ENCODE assay signal across 14 mouse cellular contexts in genomic region chrX:47820566-47820965, GRCm38 (mm10).
A peak's percentile ranks its signal among the peaks of the same experiment; 100 is the strongest.
DNase-seq lines count a peak whose midpoint lies in the region; ATAC-seq and TF ChIP-seq lines count a peak whose summit lies in the region.
"Had no signal": no experiment of that assay in that cellular context is flagged by ENCODE, and none has a peak within 500 bp of the region (broad histone marks: within the 10 kb centered on the region; RNA-seq: fewer than 3 reads in every experiment).

No protein-coding gene starts in this region.

- no peaks in the 10 kb centered on the region for H3K27me3 ChIP-seq in hindbrain, postnatal 0 days (ENCODE audit: insufficient read depth, low read length)
- no peaks in the 10 kb centered on the region for H3K27me3 ChIP-seq in hindbrain, embryonic 10.5 days (ENCODE audit: insufficient read depth, poor library complexity, severe bottlenecking)
- no peaks in the 10 kb centered on the region for H3K27me3 ChIP-seq in midbrain, embryonic 14.5 days (ENCODE audit: control insufficient read depth, insufficient read depth, low read length)
- H3K27me3 ChIP-seq in midbrain, embryonic 16.5 days (ENCODE audit: control insufficient read depth, insufficient read depth, low read depth, low read length), result no peaks in the 10 kb centered on the region
- H3K27me3 ChIP-seq: embryonic facial prominence, embryonic 12.5 days; neural tube, embryonic 13.5 days; stomach, embryonic 15.5 days had no signal

- H3K4me3 ChIP-seq in hindbrain, postnatal 0 days (ENCODE audit: low read length), result no peak overlapping the region
- no peak overlapping the region for H3K4me3 ChIP-seq in hindbrain, embryonic 10.5 days
- H3K4me3 ChIP-seq in midbrain, embryonic 14.5 days (replicated peaks; ENCODE audit: low read depth, low read length), result no peak overlapping the region
- no peak overlapping the region for H3K4me3 ChIP-seq in midbrain, embryonic 16.5 days (ENCODE audit: low read depth, low read length)
- H3K4me3 ChIP-seq: embryonic facial prominence, embryonic 12.5 days; neural tube, embryonic 13.5 days; stomach, embryonic 15.5 days had no signal

- peak; percentile 42 for DNase-seq in hindbrain, postnatal 0 days (ENCODE audit: low spot score)
- no peak for DNase-seq in hindbrain, embryonic 10.5 days (ENCODE audit: low spot score)
- DNase-seq in midbrain, embryonic 14.5 days, result peak; percentile 67
- DNase-seq in ZHBTc4 (ENCODE audit: low read depth, low spot score), result peak; percentile 1
- no peak for DNase-seq in neural tube, embryonic 10.5 days (ENCODE audit: extremely low spot score, low spot score)
- DNase-seq: layer of hippocampus, adult 9-11 months; right cerebral cortex, postnatal 14 days had no signal

- WGBS in hindbrain, postnatal 0 days, result 60% methylated on average over 2 of the region's 2 CpGs
- WGBS in hindbrain, embryonic 10.5 days, result 66% methylated on average over 2 of the region's 2 CpGs
- WGBS in midbrain, embryonic 14.5 days, result 56% methylated on average over 2 of the region's 2 CpGs
- 70% methylated on average over 2 of the region's 2 CpGs for WGBS in midbrain, embryonic 16.5 days

- no peaks in the 10 kb centered on the region for H3K36me3 ChIP-seq in hindbrain, postnatal 0 days (ENCODE audit: insufficient read depth, low read length)
- H3K36me3 ChIP-seq in hindbrain, embryonic 10.5 days, result no peaks in the 10 kb centered on the region
- peaks cover 7% of the 10 kb centered on the region; the same call in 1 of the 2 replicates for H3K36me3 ChIP-seq in midbrain, embryonic 14.5 days (ENCODE audit: control insufficient read depth, insufficient read depth, low read length)
- no peaks in the 10 kb centered on the region for H3K36me3 ChIP-seq in midbrain, embryonic 16.5 days (ENCODE audit: control insufficient read depth, insufficient read depth, low read length)
- H3K36me3 ChIP-seq: embryonic facial prominence, embryonic 12.5 days; stomach, embryonic 15.5 days had no signal

- no peak for ATAC-seq in hindbrain, postnatal 0 days
- ATAC-seq in midbrain, embryonic 14.5 days (ENCODE audit: low FRiP score, low TSS enrichment), result no peak
- no peak for ATAC-seq in midbrain, embryonic 16.5 days
- ATAC-seq in CD4-positive, CD25-positive, alpha-beta regulatory T cell, adult 4 months, result no peak
- ATAC-seq: inflammation-experienced regulatory T-cells, adult 6 months had no signal

- no peak overlapping the region for H3K9ac ChIP-seq in hindbrain, postnatal 0 days (replicated peaks; ENCODE audit: low read length)
- H3K9ac ChIP-seq in midbrain, embryonic 14.5 days (replicated peaks; ENCODE audit: low read length), result no peak overlapping the region
- no peak overlapping the region for H3K9ac ChIP-seq in midbrain, embryonic 16.5 days (ENCODE audit: low read depth, low read length)
- H3K9ac ChIP-seq: embryonic facial prominence, embryonic 12.5 days; neural tube, embryonic 13.5 days; stomach, embryonic 15.5 days had no signal

- no peaks in the 10 kb centered on the region for H3K4me1 ChIP-seq in hindbrain, postnatal 0 days (ENCODE audit: insufficient read depth, low read length)
- H3K4me1 ChIP-seq in hindbrain, embryonic 10.5 days (replicated peaks), result no peaks in the 10 kb centered on the region
- no peaks in the 10 kb centered on the region for H3K4me1 ChIP-seq in midbrain, embryonic 14.5 days (ENCODE audit: control insufficient read depth, insufficient read depth, low read length)
- no peaks in the 10 kb centered on the region for H3K4me1 ChIP-seq in midbrain, embryonic 16.5 days (ENCODE audit: control insufficient read depth, insufficient read depth, low read length)
- H3K4me1 ChIP-seq: embryonic facial prominence, embryonic 12.5 days; neural tube, embryonic 13.5 days; stomach, embryonic 15.5 days had no signal

- TF ChIP-seq CTCF in hindbrain, postnatal 0 days (IDR thresholded peaks at IDR 0.05; ENCODE audit: low read depth), result peak; percentile 49

- no peak overlapping the region for H3K4me2 ChIP-seq in hindbrain, postnatal 0 days (ENCODE audit: low read depth, low read length)
- H3K4me2 ChIP-seq in midbrain, embryonic 14.5 days (ENCODE audit: low read length), result no peak overlapping the region
- no peak overlapping the region for H3K4me2 ChIP-seq in midbrain, embryonic 16.5 days (ENCODE audit: low read length)
- H3K4me2 ChIP-seq: embryonic facial prominence, embryonic 12.5 days; liver, embryonic 11.5 days; neural tube, embryonic 13.5 days; stomach, embryonic 15.5 days had no signal

- no peak overlapping the region for H3K27ac ChIP-seq in hindbrain, postnatal 0 days
- no peak overlapping the region for H3K27ac ChIP-seq in hindbrain, embryonic 10.5 days
- no peak overlapping the region for H3K27ac ChIP-seq in midbrain, embryonic 14.5 days (replicated peaks; ENCODE audit: low read depth, low read length)
- H3K27ac ChIP-seq in midbrain, embryonic 16.5 days (ENCODE audit: low read length), result no peak overlapping the region
- H3K27ac ChIP-seq: embryonic facial prominence, embryonic 12.5 days; neural tube, embryonic 13.5 days; stomach, embryonic 15.5 days had no signal

- no peaks in the 10 kb centered on the region for H3K9me3 ChIP-seq in hindbrain, postnatal 0 days (ENCODE audit: low read length)
- H3K9me3 ChIP-seq in hindbrain, embryonic 10.5 days, result no peaks in the 10 kb centered on the region
- no peaks in the 10 kb centered on the region for H3K9me3 ChIP-seq in midbrain, embryonic 14.5 days (ENCODE audit: control insufficient read depth, low read length)
- H3K9me3 ChIP-seq in midbrain, embryonic 16.5 days (replicated peaks; ENCODE audit: control insufficient read depth, low read length, poor library complexity, severe bottlenecking), result no peaks in the 10 kb centered on the region
- H3K9me3 ChIP-seq: embryonic facial prominence, embryonic 12.5 days; neural tube, embryonic 13.5 days; stomach, embryonic 15.5 days had no signal

Comparison
In these comparisons a context has a peak if more than half of its experiments do, and no peak if none do; other contexts are left out.
1. DNase-seq: peak in hindbrain, postnatal 0 days (single experiment), midbrain, embryonic 14.5 days (single experiment) and ZHBTc4 (single experiment); none in hindbrain, embryonic 10.5 days (single experiment) and neural tube, embryonic 10.5 days (single experiment).